Mouse (Mus musculus): ENCODE results near the gene Zkscan1. TPM values are rescaled to one million over a fixed set of nuclear protein-coding genes. Genes with fewer than 3 reads are reported as not detected.

Gene Zkscan1
- total RNA-seq, 2 experiments from 2014 or later = 39.4 to 40.5 TPM

GRCm38 (mm10) chr5:138116255-138117198 lies 31.6 kb downstream of the Zkscan1 start, which contains the start of gene Zscan21:
Zscan21 (plus strand) TSS chr5:138116903.
- intact Hi-C loops (cut with DNase I) = loop anchor here (1.0 kb wide), 1 partner anchor 39 kb away; the partner anchor contains the start of gene Zfp113
- DNase-seq (ENCODE audit: low spot score in 2 of 2) = peak; percentile 88 to 93

- DNase-seq (ENCODE audit: low spot score in 2 of 2) = no peak
- intact Hi-C loops (cut with DNase I) = no loop called here
These were observed 32.5 kb downstream of the Zkscan1 start for GRCm38 (mm10) chr5:138117199-138118015.

GRCm38 (mm10) chr5:138118041-138118440 lies 33.2 kb downstream of the Zkscan1 start:
- DNase-seq (ENCODE audit: low spot score in 2 of 2) = no peak
- intact Hi-C loops (cut with DNase I) = no loop called here

GRCm38 (mm10) chr5:138132425-138133064 lies 47.7 kb downstream of the Zkscan1 start:
- DNase-seq (ENCODE audit: low spot score in 2 of 2) = no peak
- intact Hi-C loops (cut with DNase I) = no loop called here

GRCm38 (mm10) chr5:138137257-138137656 lies 52.4 kb downstream of the Zkscan1 start:
- DNase-seq (ENCODE audit: low spot score in 2 of 2) = no peak
- intact Hi-C loops (cut with DNase I) = loop anchor here (5.0 kb wide), 1 partner anchor 250 kb away; no protein-coding TSS in a partner anchor

GRCm38 (mm10) chr5:138137935-138138549 lies 53.2 kb downstream of the Zkscan1 start:
- peak in 1 of 2 experiments; percentile 37 for DNase-seq (ENCODE audit: low spot score in 2 of 2)
- intact Hi-C loops (cut with DNase I) = loop anchor here (5.0 kb wide), 1 partner anchor 251 kb away; no protein-coding TSS in a partner anchor

- intact Hi-C loops (cut with DNase I) = loop anchor here (5.0 kb wide), 1 partner anchor 251 kb away; no protein-coding TSS in a partner anchor
- DNase-seq (ENCODE audit: low spot score in 2 of 2) = no peak
These were observed 53.7 kb downstream of the Zkscan1 start for GRCm38 (mm10) chr5:138138585-138138984.

- no peak for DNase-seq (ENCODE audit: low spot score in 2 of 2)
- intact Hi-C loops (cut with DNase I) = loop anchor here (2.0 to 5.0 kb wide), 2 partner anchors 70 to 267 kb away; partner anchors contain the start of gene Zkscan1
These were observed 69.5 kb downstream of the Zkscan1 start for GRCm38 (mm10) chr5:138154390-138154789.

- intact Hi-C loops (cut with DNase I) = loop anchor here (1.0 to 5.0 kb wide), 3 partner anchors 39 to 368 kb away; partner anchors contain the start of genes Mepce, Zcwpw1, Zkscan1 and Zscan21
- peak; percentile 90 to 97 for DNase-seq (ENCODE audit: low spot score in 2 of 2)
These were observed 70.6 kb downstream of the Zkscan1 start, which contains the start of gene Zfp113 for GRCm38 (mm10) chr5:138155443-138155976. Zfp113 (minus strand) TSS chr5:138155744.

Other genes with a start within 250 kb of the Zkscan1 start
- gene Pilra, start 248.8 kb upstream of the Zkscan1 start, total RNA-seq (2021) = 1 to 10 TPM in 1 of 2 experiments, under 1 TPM in 1; 0.92 to 1.2 TPM
- gene Pilrb1, start 227.0 kb upstream of the Zkscan1 start, total RNA-seq (2021) = not detected
- not detected for gene Pilrb2, start 213.3 kb upstream of the Zkscan1 start, total RNA-seq (2021)
- under 1 TPM; 0.11 to 0.18 TPM for gene Cyp3a13, start 163.5 kb upstream of the Zkscan1 start, total RNA-seq (2021)
- 10 to 100 TPM; 16.3 to 22.4 TPM for gene Gjc3, start 122.0 kb upstream of the Zkscan1 start, total RNA-seq (2021)
- gene Azgp1, start 103.6 kb upstream of the Zkscan1 start, total RNA-seq (2021) = not detected
- not detected for gene Smok3a, start 63.8 kb upstream of the Zkscan1 start, total RNA-seq (2021)
- not detected for gene Smok3b, start 63.7 kb upstream of the Zkscan1 start, total RNA-seq (2021)
- gene Smok3c, start 31.9 kb upstream of the Zkscan1 start, total RNA-seq (2021) = not detected
- 10 to 100 TPM; 16.4 to 16.6 TPM for gene Zscan21, start 31.8 kb downstream of the Zkscan1 start, total RNA-seq (2021)
- 10 to 100 TPM; 11.5 to 16.9 TPM for gene Zfp113, start 70.7 kb downstream of the Zkscan1 start, total RNA-seq (2021)
- 100 to 1,000 TPM; 130 to 133 TPM for gene Cops6, start 76.0 kb downstream of the Zkscan1 start, total RNA-seq (2021)
- 10 to 100 TPM; 22.9 to 23.4 TPM for gene Ap4m1, start 86.9 kb downstream of the Zkscan1 start, total RNA-seq (2021)
- gene Mcm7, start 87.3 kb downstream of the Zkscan1 start, total RNA-seq (2021) = 10 to 100 TPM; 11.7 to 13.7 TPM
- gene Taf6, start 102.4 kb downstream of the Zkscan1 start, total RNA-seq (2021) = 10 to 100 TPM; 39.3 to 42.0 TPM
- gene Cnpy4, start 102.4 kb downstream of the Zkscan1 start, total RNA-seq (2021) = 10 to 100 TPM; 15.6 to 16.9 TPM
- 10 to 100 TPM in 1 of 2 experiments, 1 to 10 TPM in 1; 8.9 to 10.3 TPM for gene Mblac1, start 109.2 kb downstream of the Zkscan1 start, total RNA-seq (2021)
- under 1 TPM in 1 of 2 experiments, not detected in 1; 0.23 TPM for gene Nxpe5, start 140.8 kb downstream of the Zkscan1 start, total RNA-seq (2021)
- gene Lamtor4, start 170.4 kb downstream of the Zkscan1 start, total RNA-seq (2021) = 10 to 100 TPM; 56.9 to 59.8 TPM
- gene BC037034, start 178.9 kb downstream of the Zkscan1 start, total RNA-seq (2021) = 10 to 100 TPM; 62.2 to 65.8 TPM
- 1 to 10 TPM; 3.5 to 3.6 TPM for gene Gal3st4, start 187.8 kb downstream of the Zkscan1 start, total RNA-seq (2021)
- under 1 TPM in 1 of 2 experiments, not detected in 1; 0.09 TPM for gene Gm43720, start 194.9 kb downstream of the Zkscan1 start, total RNA-seq (2021)
- gene Gpc2, start 194.9 kb downstream of the Zkscan1 start, total RNA-seq (2021) = 1 to 10 TPM; 1.3 to 2.1 TPM
- gene Stag3, start 195.2 kb downstream of the Zkscan1 start, total RNA-seq (2021) = 1 to 10 TPM in 1 of 2 experiments, under 1 TPM in 1; 0.57 to 1.1 TPM